Mouse (Mus musculus): ENCODE data around the gene Wee1.
"Not testable (repeated sequence)": the region's sequence is repeated elsewhere in the genome, so short reads cannot be mapped to it uniquely, and the experiment has no call there.

The Wee1 gene

DNA sequence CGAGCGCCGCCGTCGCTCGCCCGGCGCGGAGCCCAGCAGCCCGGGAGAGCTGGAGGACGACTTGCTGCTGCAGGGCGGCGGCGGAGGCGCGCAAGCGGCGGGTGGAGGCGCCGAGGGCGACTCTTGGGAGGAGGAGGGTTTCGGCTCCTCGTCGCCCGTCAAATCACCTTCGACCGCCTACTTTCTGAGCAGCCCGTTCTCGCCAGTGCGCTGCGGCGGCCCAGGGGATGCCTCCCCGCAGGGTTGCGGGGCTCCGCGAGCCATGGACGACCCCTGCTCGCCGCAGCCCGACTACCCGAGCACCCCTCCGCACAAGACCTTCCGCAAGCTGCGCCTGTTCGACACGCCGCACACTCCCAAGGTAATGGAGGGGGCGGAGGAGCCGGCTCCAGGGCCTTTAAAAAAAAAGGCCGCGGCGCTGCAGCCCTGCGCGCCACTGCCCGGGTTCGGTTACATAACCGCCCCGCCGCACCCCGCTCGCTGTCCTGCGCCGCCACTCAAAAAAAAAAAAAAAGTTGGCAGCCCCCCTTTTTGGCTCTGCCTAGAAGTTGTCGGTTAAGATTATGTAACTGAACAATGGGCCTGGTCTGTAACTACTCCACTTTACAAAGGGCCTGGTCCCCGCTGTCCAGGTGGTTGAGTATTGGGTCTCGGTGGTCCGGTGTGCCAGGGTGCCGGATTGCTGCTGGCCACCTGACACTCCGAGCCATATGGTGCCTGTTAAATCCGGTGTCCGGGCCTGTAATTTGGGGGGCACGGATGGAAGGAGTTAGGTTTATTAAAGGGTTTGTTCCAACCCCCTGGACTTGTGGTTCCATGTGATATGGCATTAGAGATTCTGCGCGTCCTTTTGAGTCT is 948 bp downstream of the Wee1 start:
- DNase-seq (ENCODE audit: extremely low read depth, low read depth, low spot score) = no peak

DNA sequence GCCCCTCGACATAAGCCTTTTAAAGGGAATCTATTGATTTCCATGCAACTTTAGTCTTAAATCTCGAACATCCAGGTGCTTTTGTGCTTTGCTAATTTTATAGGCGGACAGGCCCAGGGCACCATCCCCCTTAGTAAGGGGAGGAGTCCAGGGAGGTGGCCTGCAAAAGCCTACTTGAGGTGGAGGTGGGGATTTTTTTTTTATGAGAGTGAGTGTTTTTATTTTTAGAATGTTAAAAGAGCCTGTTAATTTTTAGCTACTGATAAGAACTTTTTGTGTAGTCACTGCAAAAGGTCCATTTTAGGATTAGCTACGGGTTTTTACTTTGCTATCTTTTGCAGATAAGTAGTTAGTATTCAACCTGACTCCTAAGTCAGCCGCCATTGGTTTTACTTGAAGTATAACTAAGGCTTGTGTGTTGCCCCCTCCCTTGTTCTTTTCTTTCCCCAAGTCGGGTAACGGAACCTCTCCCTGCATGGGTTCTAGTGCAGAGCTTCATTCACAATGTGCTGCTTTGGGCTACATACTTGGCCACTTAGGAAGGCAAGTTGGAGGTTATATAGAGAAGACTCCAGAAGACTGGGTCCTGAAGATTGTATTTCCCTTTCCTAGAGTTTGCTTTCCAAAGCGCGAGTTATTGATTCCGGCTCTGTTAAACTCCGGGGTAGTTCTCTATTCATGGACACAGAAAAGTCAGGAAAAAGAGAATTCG is 2.2 kb downstream of the Wee1 start:
- no peak for DNase-seq (ENCODE audit: extremely low read depth, low read depth, low spot score)

- DNase-seq (ENCODE audit: extremely low read depth, low read depth, low spot score) = no peak
Measured at GRCm38 (mm10) chr7:110128566-110128965, 6.7 kb downstream of the Wee1 start.

- DNase-seq (ENCODE audit: extremely low read depth, low read depth, low spot score) = not testable (repeated sequence)
Measured at GRCm38 (mm10) chr7:110132272-110132671, 10.4 kb downstream of the Wee1 start.

DNA sequence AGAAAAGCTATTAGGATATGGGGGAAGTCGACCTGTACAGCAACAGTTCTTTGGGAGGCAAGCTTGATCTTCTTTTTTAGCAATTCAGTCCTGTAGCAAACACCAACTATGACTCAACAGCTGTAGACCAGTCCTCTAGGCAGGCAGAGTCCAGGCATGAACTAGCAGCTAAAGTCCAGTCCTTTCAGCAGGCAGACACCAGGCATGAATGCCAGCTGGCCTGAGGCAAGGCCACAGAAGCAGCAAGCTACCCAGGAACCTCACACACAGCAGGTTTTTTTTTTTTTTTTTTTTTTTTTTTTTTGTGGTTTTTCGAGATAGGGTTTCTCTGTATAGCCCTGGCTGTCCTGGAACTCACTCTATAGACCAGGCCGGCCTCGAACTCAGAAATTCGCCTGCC is 12.1 kb downstream of the Wee1 start:
- no peak for DNase-seq (ENCODE audit: extremely low read depth, low read depth, low spot score)

DNA sequence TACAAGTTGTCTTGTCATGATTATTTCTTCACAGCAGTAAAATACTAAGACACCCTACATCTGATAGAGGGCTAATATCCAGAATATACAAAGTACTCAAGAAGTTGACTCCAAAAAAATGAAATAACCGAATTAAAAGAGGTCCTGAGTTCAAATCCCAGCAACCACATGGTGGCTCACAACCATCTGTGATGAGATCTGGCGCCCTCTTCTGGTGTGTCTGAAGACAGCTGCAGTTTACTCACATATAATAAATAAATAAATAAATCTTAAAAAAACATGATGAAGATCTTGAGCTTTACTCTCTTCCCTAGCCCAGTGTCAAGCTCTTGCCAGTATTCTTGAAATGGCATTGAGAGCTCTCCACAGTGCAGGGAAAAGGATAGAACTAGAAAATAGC is 16.7 kb downstream of the Wee1 start:
- DNase-seq (ENCODE audit: extremely low read depth, low read depth, low spot score) = no peak

DNA sequence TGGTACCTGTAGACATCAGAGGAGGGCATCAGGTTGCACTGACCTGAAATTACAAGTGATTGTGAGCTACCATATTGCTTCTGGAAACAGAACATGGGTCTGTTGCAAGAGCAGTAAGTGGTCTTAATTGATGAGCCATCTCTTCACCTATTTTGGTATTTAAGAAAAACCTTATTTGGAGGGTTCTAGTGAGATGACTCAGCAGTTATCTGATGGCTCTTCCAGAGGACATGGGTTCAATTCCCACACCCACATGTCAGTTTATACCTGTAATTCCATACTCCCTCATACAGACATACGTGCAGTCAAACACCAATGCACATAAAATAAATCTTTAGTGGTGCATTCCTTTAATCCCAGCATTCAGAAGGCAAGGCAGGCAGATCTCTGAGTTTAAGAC is 22.0 kb downstream of the Wee1 start:
- DNase-seq (ENCODE audit: extremely low read depth, low read depth, low spot score) = no peak

GRCm38 (mm10) chr7:110152891-110153290 is 31.0 kb downstream of the Wee1 start:
- no peak for DNase-seq (ENCODE audit: extremely low read depth, low read depth, low spot score)

DNA sequence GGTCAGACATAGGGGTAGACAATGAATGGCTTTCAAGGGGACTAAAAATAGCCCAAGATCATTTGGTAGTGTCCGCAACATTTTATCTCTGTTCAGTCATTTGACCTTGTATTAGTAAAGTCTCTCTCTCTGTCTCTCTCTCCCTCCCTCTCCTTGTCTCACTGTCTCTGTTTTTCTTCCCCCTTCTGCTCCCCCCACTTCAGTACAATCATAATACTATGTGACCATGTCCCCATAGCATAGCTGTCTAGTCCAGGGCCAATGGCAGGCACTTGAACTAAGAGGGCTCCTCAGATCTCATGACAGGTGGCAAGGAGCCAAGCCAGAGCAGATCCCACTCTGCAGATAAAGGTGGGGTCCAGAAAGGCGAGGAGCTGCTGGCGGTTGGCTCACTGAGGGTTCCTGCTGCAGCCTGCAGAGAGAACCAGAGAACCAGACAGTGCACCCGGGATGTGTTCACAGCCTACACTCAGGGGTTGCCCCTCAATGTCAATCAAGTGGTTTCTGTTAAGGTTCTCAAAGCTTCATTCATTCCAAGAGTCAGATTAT is 34.9 kb downstream of the Wee1 start:
- no peak for DNase-seq (ENCODE audit: extremely low read depth, low read depth, low spot score)

DNA sequence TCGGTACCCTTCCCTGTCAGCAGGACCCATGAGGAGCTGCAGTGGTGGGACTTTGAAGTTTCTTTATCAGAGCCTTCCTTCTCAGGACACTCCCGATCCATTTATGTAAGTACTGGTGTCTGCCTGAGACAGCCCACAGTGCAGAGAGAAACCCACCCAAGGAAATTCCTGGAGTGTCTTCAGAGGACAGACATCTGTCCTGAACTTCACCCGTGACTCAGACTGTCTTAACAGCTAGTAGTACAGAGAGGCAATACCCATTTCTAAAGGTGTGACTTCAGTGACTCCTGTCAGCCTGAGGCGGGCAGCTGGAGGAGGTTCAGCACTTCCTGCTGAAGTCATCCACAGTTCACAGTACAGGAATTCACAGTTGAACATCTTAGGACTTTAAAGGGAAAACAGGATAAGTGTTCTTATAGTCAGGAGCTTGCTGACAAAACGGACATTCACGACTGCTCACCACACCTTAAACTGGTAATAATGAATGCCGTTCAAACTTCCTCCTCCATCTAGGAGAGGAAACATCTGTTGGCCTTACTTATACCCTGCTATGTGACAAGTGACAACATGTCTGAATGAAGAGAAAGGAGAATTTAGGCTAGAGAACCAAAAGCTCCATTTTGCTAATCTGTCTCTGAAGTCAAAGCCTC is 35.5 kb downstream of the Wee1 start:
- peak; percentile 23 for DNase-seq (ENCODE audit: extremely low read depth, low read depth, low spot score)

DNA sequence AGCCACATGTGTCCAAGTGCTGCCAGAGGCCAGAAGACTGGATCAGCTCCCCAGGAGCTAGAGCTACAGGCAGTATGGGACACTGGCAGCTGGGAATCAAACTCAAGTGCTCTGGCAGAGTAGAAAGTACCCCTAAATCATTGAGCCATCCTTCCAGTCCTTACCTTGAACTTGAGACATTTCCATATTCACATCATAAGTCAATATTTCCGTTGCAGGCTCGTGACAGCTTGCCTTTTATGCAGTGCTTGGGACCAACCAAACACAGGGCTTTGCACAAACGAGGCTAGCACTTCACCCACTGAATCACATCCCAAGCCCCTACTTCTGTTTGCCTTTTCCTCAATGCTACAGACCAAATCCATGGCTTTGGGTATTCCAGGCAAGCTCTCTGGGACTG is 36.2 kb downstream of the Wee1 start:
- DNase-seq (ENCODE audit: extremely low read depth, low read depth, low spot score) = no peak

GRCm38 (mm10) chr7:110160109-110160508 is 38.3 kb downstream of the Wee1 start:
- DNase-seq (ENCODE audit: extremely low read depth, low read depth, low spot score) = not testable (repeated sequence)

DNA sequence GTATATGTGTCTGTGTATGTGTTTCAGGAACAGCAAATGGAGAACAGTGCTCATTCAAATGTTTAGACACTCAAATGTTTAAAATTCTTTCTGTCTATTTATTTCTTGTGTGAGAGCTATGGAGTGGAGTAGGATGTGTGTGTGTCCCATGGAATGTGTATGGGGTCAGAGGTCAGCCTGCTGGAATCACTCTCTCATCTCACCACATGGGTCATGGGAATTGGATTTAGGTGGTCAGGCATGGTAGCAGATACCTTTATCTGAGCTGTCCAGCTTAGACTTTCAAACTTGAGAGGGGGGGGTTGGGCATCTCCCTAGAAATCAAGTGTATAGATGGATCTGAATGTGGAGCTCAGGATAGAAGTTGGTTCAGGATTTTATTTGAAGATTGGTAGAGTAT is 38.8 kb downstream of the Wee1 start:
- DNase-seq (ENCODE audit: extremely low read depth, low read depth, low spot score) = no peak

- DNase-seq (ENCODE audit: extremely low read depth, low read depth, low spot score) = no peak
Measured at GRCm38 (mm10) chr7:110163024-110163423, 41.2 kb downstream of the Wee1 start.

GRCm38 (mm10) chr7:110164103-110164681 is 42.3 kb downstream of the Wee1 start:
- peak; percentile 75 for DNase-seq (ENCODE audit: extremely low read depth, low read depth, low spot score)

DNA sequence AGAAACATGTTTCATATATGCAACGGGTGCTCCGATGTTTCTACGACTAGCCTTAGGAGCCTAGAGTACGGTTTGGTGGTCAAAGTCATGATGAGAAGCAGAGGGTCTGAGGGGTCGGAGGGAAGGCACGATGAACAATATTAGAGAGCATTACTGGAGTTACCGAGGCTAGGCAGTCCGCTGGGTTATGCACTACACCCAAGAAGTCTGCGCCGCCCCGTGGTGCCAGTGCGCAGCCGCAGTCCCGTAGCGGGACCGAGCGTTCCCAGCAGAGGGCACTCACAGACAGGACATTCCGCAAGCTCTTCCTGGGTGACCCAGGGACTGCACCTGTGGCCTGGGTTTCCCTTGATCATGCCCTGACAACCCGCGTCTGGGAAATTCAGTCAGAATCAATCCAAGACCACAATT is 42.9 kb downstream of the Wee1 start:
- peak; percentile 33 for DNase-seq (ENCODE audit: extremely low read depth, low read depth, low spot score)

GRCm38 (mm10) chr7:110166233-110166632 is 44.4 kb downstream of the Wee1 start:
- DNase-seq (ENCODE audit: extremely low read depth, low read depth, low spot score) = no peak

- no peak for DNase-seq (ENCODE audit: extremely low read depth, low read depth, low spot score)
Measured at GRCm38 (mm10) chr7:110179208-110179607, 57.4 kb downstream of the Wee1 start.

DNA sequence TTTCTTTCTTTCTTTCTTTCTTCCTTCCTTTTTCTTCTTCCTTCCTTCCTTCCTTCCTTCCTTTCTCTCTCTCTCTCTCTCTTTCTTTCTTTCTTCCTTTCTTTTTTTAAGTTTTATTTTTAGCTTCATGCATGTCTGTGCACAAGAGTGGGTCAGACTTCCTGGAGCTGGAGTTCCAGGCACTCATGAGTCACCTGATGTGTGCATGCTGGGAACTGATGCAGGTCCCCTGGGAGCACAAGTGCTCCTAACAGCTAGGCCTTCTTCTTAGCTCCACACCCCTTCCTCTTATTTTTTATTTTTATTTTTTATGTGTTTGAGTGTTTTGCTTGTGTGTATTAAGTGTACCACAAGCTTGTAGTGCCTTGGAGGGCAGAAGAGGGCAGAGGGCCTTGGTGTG is 58.8 kb downstream of the Wee1 start:
- DNase-seq (ENCODE audit: extremely low read depth, low read depth, low spot score) = no peak

DNA sequence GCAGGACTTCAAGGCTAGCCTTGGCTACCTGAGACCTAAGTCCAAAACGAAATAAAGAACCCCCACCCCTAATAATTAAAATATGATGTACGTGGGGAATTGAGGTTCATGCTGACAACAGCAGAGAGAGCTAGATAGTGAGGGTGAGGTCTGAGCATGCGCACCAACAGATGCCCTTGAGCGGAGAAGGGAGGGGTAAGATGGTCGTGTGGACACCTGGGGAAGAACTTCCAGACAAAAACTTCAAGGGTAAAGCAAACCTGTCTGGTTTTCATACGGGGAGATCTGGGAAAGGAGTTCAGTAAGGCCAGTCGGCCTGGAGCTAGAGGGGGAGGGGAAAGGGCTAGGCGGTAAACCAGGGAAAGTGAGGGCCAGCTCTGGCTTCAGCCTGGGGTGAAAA is 59.6 kb downstream of the Wee1 start:
- DNase-seq (ENCODE audit: extremely low read depth, low read depth, low spot score) = no peak

GRCm38 (mm10) chr7:110184608-110185007 is 62.8 kb downstream of the Wee1 start:
- no peak for DNase-seq (ENCODE audit: extremely low read depth, low read depth, low spot score)

All from fat pad, adult 2 months (tissue).